Mouse (Mus musculus) layer of hippocampus, postnatal 25 days (tissue): Measurements from ENCODE around the gene Fxyd3. TPM values are rescaled to one million over a fixed set of nuclear protein-coding genes. Genes with fewer than 3 reads are reported as not detected.

Experiments used
- microRNA-seq, 2 experiments: library from miRNA; unstranded; fragments of <30 nt; microRNA quantifications; one replicate each; pipeline ENCODE4 v1.2.0; 2021
- total RNA-seq, 2 experiments: library from RNA; stranded (reverse); gene quantifications; 2 replicates each; pipeline ENCODE4 v1.2.3; 2021

Fxyd3 gene
- total RNA-seq, 2 experiments from 2014 or later, result not detected

Small RNA genes within 50 kb of the gene (microRNA-seq; reads per million reads assigned to microRNA genes)
- 0 reads per million in 2 experiments for gene Mir7050

Other genes starting within 250 kb of the Fxyd3 start
- not detected for gene Ffar3, start 220.5 kb downstream of the Fxyd3 start, total RNA-seq
- not detected for gene Ffar1, start 215.1 kb downstream of the Fxyd3 start, total RNA-seq
- not detected for gene Cd22, start 196.4 kb downstream of the Fxyd3 start, total RNA-seq
- gene Mag, start 161.8 kb downstream of the Fxyd3 start, total RNA-seq, result 100 to 1,000 TPM; 319 to 342 TPM
- not detected for gene Hamp2, start 152.0 kb downstream of the Fxyd3 start, total RNA-seq
- not detected for gene Hamp, start 132.7 kb downstream of the Fxyd3 start, total RNA-seq
- gene Usf2, start 119.9 kb downstream of the Fxyd3 start, total RNA-seq, result 100 to 1,000 TPM; 124 to 126 TPM
- gene Lsr, start 103.2 kb downstream of the Fxyd3 start, total RNA-seq, result 1 to 10 TPM; 6.3 to 8.4 TPM
- gene Fam187b, start 102.9 kb downstream of the Fxyd3 start, total RNA-seq, result under 1 TPM; 0.22 to 0.45 TPM
- gene Fxyd5, start 34.2 kb downstream of the Fxyd3 start, total RNA-seq, result 10 to 100 TPM; 20.2 to 22.7 TPM
- 100 to 1,000 TPM; 151 to 157 TPM for gene Fxyd7, start 25.2 kb downstream of the Fxyd3 start, total RNA-seq
- 100 to 1,000 TPM; 103 to 113 TPM for gene Fxyd1, start 19.5 kb downstream of the Fxyd3 start, total RNA-seq
- gene Lgi4, start 17.4 kb downstream of the Fxyd3 start, total RNA-seq, result 10 to 100 TPM; 31.9 to 36.1 TPM
- gene Hpn, start 38.6 kb upstream of the Fxyd3 start, total RNA-seq, result 1 to 10 TPM; 2.3 to 4.2 TPM
- gene Scn1b, start 50.3 kb upstream of the Fxyd3 start, total RNA-seq, result 100 to 1,000 TPM; 548 to 608 TPM
- gene Gramd1a, start 79.2 kb upstream of the Fxyd3 start, total RNA-seq, result 100 to 1,000 TPM; 108 to 126 TPM
- gene Scgb2b2, start 213.8 kb upstream of the Fxyd3 start, total RNA-seq, result not detected
- not detected for gene Scgb1b2, start 215.1 kb upstream of the Fxyd3 start, total RNA-seq